In genomic region chr12:100420903-100421302, GRCm38 (mm10) we compare ENCODE assay signal across 12 mouse cellular contexts.
DNase-seq lines count a peak whose midpoint lies in the region; ATAC-seq and TF ChIP-seq lines count a peak whose summit lies in the region.
"Had no signal": no experiment of that assay in that cellular context is flagged by ENCODE, and none has a peak within 500 bp of the region (broad histone marks: within the 10 kb centered on the region; RNA-seq: fewer than 3 reads in every experiment).

No protein-coding gene starts in this region.

- no peak overlapping the region for H3K27ac ChIP-seq in embryonic facial prominence, embryonic 14.5 days (replicated peaks; ENCODE audit: low read depth, low read length)
- H3K27ac ChIP-seq in embryonic facial prominence, embryonic 10.5 days (replicated peaks): no peak overlapping the region
- peak overlapping the region; percentile 31; the same call in 1 of the 2 replicates for H3K27ac ChIP-seq in heart, postnatal 0 days (ENCODE audit: low read depth)
- H3K27ac ChIP-seq in midbrain, embryonic 15.5 days: no peak overlapping the region
- H3K27ac ChIP-seq in midbrain, embryonic 13.5 days: no peak overlapping the region
- 0 out of 2 replicates have a peak overlapping the region, but pooled peaks have one; percentile 37 for H3K27ac ChIP-seq in olfactory bulb, adult 2 months (ENCODE audit: insufficient read depth, low read depth, low read length)
- H3K27ac ChIP-seq: embryonic facial prominence, embryonic 15.5 days; liver, embryonic 12.5 days had no signal

- no peak for TF ChIP-seq CTCF in heart, postnatal 0 days (IDR thresholded peaks at IDR 0.05; ENCODE audit: low read depth)
- TF ChIP-seq CTCF in olfactory bulb, adult 2 months (IDR thresholded peaks at IDR 0.05; ENCODE audit: insufficient read depth, low read depth, low read length): no peak

- WGBS in embryonic facial prominence, embryonic 14.5 days: 83% methylated on average over 6 of the region's 6 CpGs
- WGBS in embryonic facial prominence, embryonic 10.5 days: 88% methylated on average over 6 of the region's 6 CpGs
- WGBS in heart, postnatal 0 days: 38% methylated on average over 6 of the region's 6 CpGs
- 74% methylated on average over 6 of the region's 6 CpGs for WGBS in midbrain, embryonic 15.5 days
- WGBS in midbrain, embryonic 13.5 days: 82% methylated on average over 6 of the region's 6 CpGs
- WGBS in olfactory bulb, adult 2 months: 41% methylated on average over 6 of the region's 6 CpGs

- no peak overlapping the region for H3K4me3 ChIP-seq in embryonic facial prominence, embryonic 14.5 days (ENCODE audit: low read depth, low read length)
- no peak overlapping the region for H3K4me3 ChIP-seq in embryonic facial prominence, embryonic 10.5 days
- no peak overlapping the region for H3K4me3 ChIP-seq in heart, postnatal 0 days (ENCODE audit: low read depth, low read length)
- no peak overlapping the region for H3K4me3 ChIP-seq in midbrain, embryonic 15.5 days
- no peak overlapping the region for H3K4me3 ChIP-seq in midbrain, embryonic 13.5 days (replicated peaks)
- H3K4me3 ChIP-seq in olfactory bulb, adult 2 months (ENCODE audit: insufficient read depth, low read depth, low read length): no peak overlapping the region
- H3K4me3 ChIP-seq: embryonic facial prominence, embryonic 15.5 days; liver, embryonic 12.5 days had no signal

- H3K9me3 ChIP-seq in embryonic facial prominence, embryonic 14.5 days (ENCODE audit: control insufficient read depth, low read length): no peaks in the 10 kb centered on the region
- no peaks in the 10 kb centered on the region for H3K9me3 ChIP-seq in embryonic facial prominence, embryonic 10.5 days
- no peaks in the 10 kb centered on the region for H3K9me3 ChIP-seq in heart, postnatal 0 days (replicated peaks; ENCODE audit: control insufficient read depth, low read length)
- H3K9me3 ChIP-seq in midbrain, embryonic 15.5 days: no peaks in the 10 kb centered on the region
- no peaks in the 10 kb centered on the region for H3K9me3 ChIP-seq in midbrain, embryonic 13.5 days
- H3K9me3 ChIP-seq: embryonic facial prominence, embryonic 15.5 days; liver, embryonic 12.5 days had no signal

- DNase-seq in embryonic facial prominence, embryonic 14.5 days (ENCODE audit: low spot score): no peak
- DNase-seq in embryonic facial prominence, embryonic 10.5 days (ENCODE audit: low spot score): no peak
- DNase-seq in heart, postnatal 0 days (ENCODE audit: low spot score): peak; percentile 33
- no peak for DNase-seq in heart, adult 18-20 months
- DNase-seq in Muller cell, postnatal 12 days (ENCODE audit: inconsistent ontology term): no peak

- H3K4me1 ChIP-seq in embryonic facial prominence, embryonic 14.5 days (ENCODE audit: control insufficient read depth, insufficient read depth, low read length): no peaks in the 10 kb centered on the region
- peaks cover 6% of the 10 kb centered on the region; the same call in 1 of the 2 replicates for H3K4me1 ChIP-seq in embryonic facial prominence, embryonic 10.5 days
- H3K4me1 ChIP-seq in heart, postnatal 0 days (ENCODE audit: control insufficient read depth, insufficient read depth): 0 out of 2 replicates have a peak, but pooled peaks cover 16% of the 10 kb centered on the region
- H3K4me1 ChIP-seq in midbrain, embryonic 15.5 days: peaks cover 17% of the 10 kb centered on the region
- H3K4me1 ChIP-seq in midbrain, embryonic 13.5 days (replicated peaks): peaks cover 11% of the 10 kb centered on the region
- peaks cover 13% of the 10 kb centered on the region for H3K4me1 ChIP-seq in olfactory bulb, adult 2 months (ENCODE audit: control insufficient read depth, insufficient read depth, low read length)

- TF ChIP-seq POLR2A in olfactory bulb, adult 2 months (IDR thresholded peaks at IDR 0.05; ENCODE audit: insufficient read depth, low read depth, low read length): no peak

- H3K9ac ChIP-seq in embryonic facial prominence, embryonic 14.5 days (ENCODE audit: low read depth, low read length): no peak overlapping the region
- H3K9ac ChIP-seq in heart, postnatal 0 days (replicated peaks; ENCODE audit: low read depth, low read length): no peak overlapping the region
- no peak overlapping the region for H3K9ac ChIP-seq in midbrain, embryonic 15.5 days
- no peak overlapping the region for H3K9ac ChIP-seq in midbrain, embryonic 13.5 days (replicated peaks)
- H3K9ac ChIP-seq: embryonic facial prominence, embryonic 15.5 days; liver, embryonic 12.5 days; lung, embryonic 14.5 days had no signal

- 0 out of 2 replicates have a peak, but pooled peaks have one; percentile 15 for ATAC-seq in embryonic facial prominence, embryonic 14.5 days (ENCODE audit: low read depth)
- 0 out of 2 replicates have a peak, but pooled peaks have one; percentile 39 for ATAC-seq in heart, postnatal 0 days (ENCODE audit: insufficient read depth, low read depth)
- 0 out of 2 replicates have a peak, but pooled peaks have one; percentile 16 for ATAC-seq in midbrain, embryonic 15.5 days (replicated peaks)
- no peak for ATAC-seq in midbrain, embryonic 13.5 days
- ATAC-seq: liver, embryonic 12.5 days had no signal

- H3K27me3 ChIP-seq in embryonic facial prominence, embryonic 14.5 days (replicated peaks; ENCODE audit: control insufficient read depth, insufficient read depth, low read length): no peaks in the 10 kb centered on the region
- H3K27me3 ChIP-seq in embryonic facial prominence, embryonic 10.5 days (replicated peaks; ENCODE audit: low read depth, poor library complexity, severe bottlenecking): no peaks in the 10 kb centered on the region
- H3K27me3 ChIP-seq in heart, postnatal 0 days (ENCODE audit: control insufficient read depth, insufficient read depth, low read length): no peaks in the 10 kb centered on the region
- H3K27me3 ChIP-seq in midbrain, embryonic 15.5 days (replicated peaks): no peaks in the 10 kb centered on the region
- H3K27me3 ChIP-seq in midbrain, embryonic 13.5 days: no peaks in the 10 kb centered on the region
- H3K27me3 ChIP-seq: CH12.LX; embryonic facial prominence, embryonic 15.5 days; liver, embryonic 12.5 days had no signal

- TF ChIP-seq EP300 in heart, postnatal 0 days (IDR thresholded peaks at IDR 0.05; ENCODE audit: low read depth): no peak

- no peaks in the 10 kb centered on the region for H3K36me3 ChIP-seq in embryonic facial prominence, embryonic 14.5 days (ENCODE audit: control insufficient read depth, insufficient read depth, low read length)
- no peaks in the 10 kb centered on the region for H3K36me3 ChIP-seq in embryonic facial prominence, embryonic 10.5 days (replicated peaks)
- peaks cover 5% of the 10 kb centered on the region; the same call in 1 of the 2 replicates for H3K36me3 ChIP-seq in heart, postnatal 0 days (replicated peaks; ENCODE audit: control insufficient read depth, insufficient read depth, low read length)
- no peaks in the 10 kb centered on the region for H3K36me3 ChIP-seq in midbrain, embryonic 15.5 days (replicated peaks)
- H3K36me3 ChIP-seq in midbrain, embryonic 13.5 days: no peaks in the 10 kb centered on the region
- H3K36me3 ChIP-seq: embryonic facial prominence, embryonic 15.5 days; liver, embryonic 12.5 days had no signal

- H3K4me2 ChIP-seq in embryonic facial prominence, embryonic 14.5 days (ENCODE audit: low read depth, low read length): no peak overlapping the region
- H3K4me2 ChIP-seq in heart, postnatal 0 days (ENCODE audit: low read depth, low read length): no peak overlapping the region
- no peak overlapping the region for H3K4me2 ChIP-seq in midbrain, embryonic 15.5 days
- no peak overlapping the region for H3K4me2 ChIP-seq in midbrain, embryonic 13.5 days (replicated peaks)
- H3K4me2 ChIP-seq: embryonic facial prominence, embryonic 15.5 days; liver, embryonic 12.5 days; lung, embryonic 14.5 days had no signal

Comparison
In these comparisons a context has a peak if more than half of its experiments do, and no peak if none do; other contexts are left out.
1. H3K27ac ChIP-seq: peak in heart, postnatal 0 days (single experiment) and olfactory bulb, adult 2 months (single experiment); none in embryonic facial prominence, embryonic 14.5 days (single experiment), embryonic facial prominence, embryonic 10.5 days (single experiment), midbrain, embryonic 15.5 days (single experiment) and midbrain, embryonic 13.5 days (single experiment).